Comparison of ENCODE assay signal across 7 mouse cellular contexts in the genomic region with DNA sequence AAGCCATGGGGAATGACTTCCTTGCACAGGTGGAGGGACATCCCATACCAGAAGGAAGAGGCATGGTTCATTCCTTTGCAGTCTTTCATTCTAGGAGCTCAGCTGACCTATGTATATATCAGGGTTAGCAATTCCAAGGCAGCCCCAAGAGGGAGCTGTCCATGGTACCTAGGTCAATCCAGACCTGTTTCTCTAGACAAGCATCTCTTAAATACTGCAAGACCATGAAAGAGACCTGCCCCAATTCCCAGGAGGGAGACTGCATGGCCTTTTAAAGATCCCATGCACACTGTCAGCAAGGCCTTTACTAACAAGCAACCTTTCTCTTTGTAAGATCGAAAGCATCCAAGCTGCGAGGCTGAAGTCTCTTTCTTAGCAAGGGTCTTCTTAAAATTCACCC.
DNase-seq lines count a peak whose midpoint lies in the region; ATAC-seq and TF ChIP-seq lines count a peak whose summit lies in the region.

No protein-coding gene starts in this region.

- no peaks in the 10 kb centered on the region for H3K9me3 ChIP-seq in kidney, embryonic 15.5 days (replicated peaks)
- no peaks in the 10 kb centered on the region for H3K9me3 ChIP-seq in embryonic facial prominence, embryonic 14.5 days (ENCODE audit: control insufficient read depth, low read length)

- WGBS in kidney, embryonic 15.5 days: 81% methylated on average over 2 of the region's 2 CpGs
- 85% methylated on average over 2 of the region's 2 CpGs for WGBS in embryonic facial prominence, embryonic 14.5 days

- no peaks in the 10 kb centered on the region for H3K4me1 ChIP-seq in kidney, embryonic 15.5 days
- H3K4me1 ChIP-seq in embryonic facial prominence, embryonic 14.5 days (ENCODE audit: control insufficient read depth, insufficient read depth, low read length): no peaks in the 10 kb centered on the region

- H3K27ac ChIP-seq in kidney, embryonic 15.5 days: no peak overlapping the region
- no peak overlapping the region for H3K27ac ChIP-seq in embryonic facial prominence, embryonic 14.5 days (replicated peaks; ENCODE audit: low read depth, low read length)

- H3K4me3 ChIP-seq in kidney, embryonic 15.5 days (replicated peaks): no peak overlapping the region
- H3K4me3 ChIP-seq in embryonic facial prominence, embryonic 14.5 days (ENCODE audit: low read depth, low read length): no peak overlapping the region
- no peak overlapping the region for H3K4me3 ChIP-seq in myocyte

- H3K4me2 ChIP-seq in kidney, embryonic 15.5 days: no peak overlapping the region
- H3K4me2 ChIP-seq in embryonic facial prominence, embryonic 14.5 days (ENCODE audit: low read depth, low read length): no peak overlapping the region
- no peak overlapping the region for H3K4me2 ChIP-seq in myocyte (ENCODE audit: low read depth)

- ATAC-seq in kidney, embryonic 15.5 days (replicated peaks; ENCODE audit: low FRiP score): no peak
- no peak for ATAC-seq in embryonic facial prominence, embryonic 14.5 days (ENCODE audit: low read depth)
- ATAC-seq in erythroblast, adult 5-6 weeks (replicated peaks; ENCODE audit: low FRiP score, poor library complexity, severe bottlenecking): no peak

- H3K36me3 ChIP-seq in kidney, embryonic 15.5 days: no peaks in the 10 kb centered on the region
- H3K36me3 ChIP-seq in embryonic facial prominence, embryonic 14.5 days (ENCODE audit: control insufficient read depth, insufficient read depth, low read length): no peaks in the 10 kb centered on the region
- H3K36me3 ChIP-seq in myocyte (ENCODE audit: control insufficient read depth, insufficient read depth): no peaks in the 10 kb centered on the region

- H3K79me2 ChIP-seq in myocyte (ENCODE audit: control insufficient read depth, insufficient read depth): no peaks in the 10 kb centered on the region

- H3ac ChIP-seq in myocyte (ENCODE audit: control insufficient read depth, insufficient read length): no peak overlapping the region

- peak; percentile 10 for DNase-seq in kidney, adult 18-20 months
- peak; percentile 47 for DNase-seq in adipocyte (ENCODE audit: low spot score)
- peak; percentile 85 for DNase-seq in embryonic facial prominence, embryonic 14.5 days (ENCODE audit: low spot score)
- no peak for DNase-seq in cerebellum, postnatal 36 days

- H3K27me3 ChIP-seq in kidney, embryonic 15.5 days: no peaks in the 10 kb centered on the region
- no peaks in the 10 kb centered on the region for H3K27me3 ChIP-seq in embryonic facial prominence, embryonic 14.5 days (replicated peaks; ENCODE audit: control insufficient read depth, insufficient read depth, low read length)
- peaks cover 5% of the 10 kb centered on the region for H3K27me3 ChIP-seq in myocyte (ENCODE audit: control insufficient read depth, insufficient read depth, insufficient read length)

- no peak for TF ChIP-seq POLR2A in myocyte (IDR thresholded peaks at IDR 0.05; ENCODE audit: insufficient read length, low read depth)

- H3K9ac ChIP-seq in kidney, embryonic 15.5 days: no peak overlapping the region
- H3K9ac ChIP-seq in embryonic facial prominence, embryonic 14.5 days (ENCODE audit: low read depth, low read length): no peak overlapping the region

TF ChIP-seq in myocyte, 11 proteins besides CTCF, POLR2A, EP300 and RAD21:
- TF ChIP-seq REST (IDR thresholded peaks at IDR 0.05; ENCODE audit: insufficient read depth, insufficient read length) (peak; percentile 59), MYOG (IDR thresholded peaks at IDR 0.05; ENCODE audit: control insufficient read depth in 1 of 3, insufficient read depth in 1 of 3, insufficient read length in 2 of 3, low read depth in 2 of 3) (no peak)

Comparison
In these comparisons a context has a peak if more than half of its experiments do, and no peak if none do; other contexts are left out.
1. DNase-seq: peak in kidney, adult 18-20 months (single experiment), adipocyte (single experiment) and embryonic facial prominence, embryonic 14.5 days (single experiment); none in cerebellum, postnatal 36 days (0 of 2).